Mouse (Mus musculus) common myeloid progenitor, adult 5-6 weeks (primary cell): ENCODE measurements around the gene Ahrr. TPM values are rescaled to one million over a fixed set of nuclear protein-coding genes. Genes with fewer than 3 reads are reported as not detected.

Experiments
- ATAC-seq: replicated peaks from 2 replicates; pipeline ENCODE4 v1.8.0; 2016; ENCODE audit warnings: low read depth, mild to moderate bottlenecking, moderate TSS enrichment, inconsistent platforms; ENCODE audit not compliant: poor library complexity, severe bottlenecking
- total RNA-seq: library from RNA; stranded (forward); fragments of 200-1000, 187-1606 nt; gene quantifications from 2 replicates; pipeline ENCODE4 v1.2.3, GENCODE M21; 2017

Ahrr gene
- 0.23 TPM in 1 of 2 replicates, not detected in the other for total RNA-seq

GRCm38 (mm10) chr13:74292167-74292566 lies at the start of gene Ahrr:
Gene Ahrr (minus strand): TSS chr13:74292331.
- peak; percentile 100 for ATAC-seq

- peak; percentile 100 for ATAC-seq
Observed at GRCm38 (mm10) chr13:74341036-74341435, 48.9 kb upstream of the Ahrr start.

GRCm38 (mm10) chr13:74329321-74329720 lies 37.2 kb upstream of the Ahrr start:
- no peak for ATAC-seq

- peak; percentile 97 for ATAC-seq
Observed at GRCm38 (mm10) chr13:74317170-74317849, 25.2 kb upstream of the Ahrr start, which contains the start of gene Pdcd6. Gene Pdcd6 (minus strand): TSS chr13:74317580.

GRCm38 (mm10) chr13:74316789-74317169 lies 24.6 kb upstream of the Ahrr start:
- no peak for ATAC-seq

- ATAC-seq, result no peak
Observed at GRCm38 (mm10) chr13:74316386-74316785, 24.3 kb upstream of the Ahrr start.

GRCm38 (mm10) chr13:74314616-74315015 lies 22.5 kb upstream of the Ahrr start:
- ATAC-seq, result no peak

GRCm38 (mm10) chr13:74305780-74306179 lies 13.6 kb upstream of the Ahrr start:
- ATAC-seq, result no peak

- ATAC-seq, result no peak
Observed at GRCm38 (mm10) chr13:74305380-74305779, 13.2 kb upstream of the Ahrr start.

- no peak for ATAC-seq
Observed at GRCm38 (mm10) chr13:74302050-74303037, 10.2 kb upstream of the Ahrr start.

GRCm38 (mm10) chr13:74301607-74301984 lies 9.5 kb upstream of the Ahrr start:
- ATAC-seq, result no peak

GRCm38 (mm10) chr13:74300925-74301606 lies 8.9 kb upstream of the Ahrr start:
- peak; percentile 95 for ATAC-seq

- no peak for ATAC-seq
Observed at GRCm38 (mm10) chr13:74296376-74296775, 4.2 kb upstream of the Ahrr start.

GRCm38 (mm10) chr13:74289646-74290045 lies 2.5 kb downstream of the Ahrr start:
- ATAC-seq, result no peak

- no peak for ATAC-seq
Observed at GRCm38 (mm10) chr13:74282299-74282698, 9.8 kb downstream of the Ahrr start.

GRCm38 (mm10) chr13:74275726-74276125 lies 16.4 kb downstream of the Ahrr start:
- no peak; the same call in 1 of the 2 replicates for ATAC-seq

- ATAC-seq, result peak; percentile 85
Observed at GRCm38 (mm10) chr13:74260231-74260992, 31.7 kb downstream of the Ahrr start.

GRCm38 (mm10) chr13:74259460-74260230 lies 32.5 kb downstream of the Ahrr start:
- ATAC-seq, result peak; percentile 93

- ATAC-seq, result peak; percentile 65
Observed at GRCm38 (mm10) chr13:74246494-74246893, 45.6 kb downstream of the Ahrr start.
